Mouse (Mus musculus): ENCODE measurements around the gene Mgme1.

Gene Mgme1

DNA sequence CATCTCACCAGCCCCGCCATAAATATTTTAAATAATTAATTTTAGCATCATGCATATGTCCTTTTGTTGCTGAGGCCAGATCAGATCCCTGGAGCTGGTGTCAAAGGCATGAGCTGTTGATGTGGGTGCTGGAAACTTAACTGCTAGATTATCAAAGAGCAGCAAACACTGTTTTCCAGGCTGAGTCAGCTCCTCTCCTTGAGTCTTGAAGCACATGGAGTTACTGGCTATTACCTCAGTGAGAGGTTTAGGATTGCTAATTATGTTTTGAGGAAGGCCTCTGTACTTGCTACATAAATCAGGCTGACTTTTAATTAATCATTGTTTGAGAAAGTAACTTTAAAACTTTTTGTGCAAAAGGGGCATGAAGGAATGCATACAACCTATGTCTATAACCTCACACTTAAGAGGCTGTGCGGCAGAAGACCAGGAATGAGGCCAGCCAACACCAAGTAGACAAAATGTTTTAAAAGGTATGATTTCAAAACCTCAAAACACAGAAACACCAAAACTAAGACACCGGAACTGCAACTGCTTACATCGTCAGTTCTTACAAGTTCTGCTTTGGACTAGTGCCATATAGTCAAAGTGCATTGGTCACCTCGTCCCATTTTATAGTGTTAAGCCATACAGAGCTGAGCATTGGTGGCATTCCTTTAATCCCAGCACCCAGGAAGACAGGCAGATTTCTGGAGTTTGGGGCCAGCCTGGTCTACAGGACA lies 5.9 kb upstream of the Mgme1 start:
- DNase-seq: no peak

- no peak for DNase-seq
These were observed 5.4 kb upstream of the Mgme1 start for GRCm38 (mm10) chr2:144265120-144265488.

- no peak for DNase-seq
These were observed 4.4 kb upstream of the Mgme1 start for GRCm38 (mm10) chr2:144265916-144266683.

DNA sequence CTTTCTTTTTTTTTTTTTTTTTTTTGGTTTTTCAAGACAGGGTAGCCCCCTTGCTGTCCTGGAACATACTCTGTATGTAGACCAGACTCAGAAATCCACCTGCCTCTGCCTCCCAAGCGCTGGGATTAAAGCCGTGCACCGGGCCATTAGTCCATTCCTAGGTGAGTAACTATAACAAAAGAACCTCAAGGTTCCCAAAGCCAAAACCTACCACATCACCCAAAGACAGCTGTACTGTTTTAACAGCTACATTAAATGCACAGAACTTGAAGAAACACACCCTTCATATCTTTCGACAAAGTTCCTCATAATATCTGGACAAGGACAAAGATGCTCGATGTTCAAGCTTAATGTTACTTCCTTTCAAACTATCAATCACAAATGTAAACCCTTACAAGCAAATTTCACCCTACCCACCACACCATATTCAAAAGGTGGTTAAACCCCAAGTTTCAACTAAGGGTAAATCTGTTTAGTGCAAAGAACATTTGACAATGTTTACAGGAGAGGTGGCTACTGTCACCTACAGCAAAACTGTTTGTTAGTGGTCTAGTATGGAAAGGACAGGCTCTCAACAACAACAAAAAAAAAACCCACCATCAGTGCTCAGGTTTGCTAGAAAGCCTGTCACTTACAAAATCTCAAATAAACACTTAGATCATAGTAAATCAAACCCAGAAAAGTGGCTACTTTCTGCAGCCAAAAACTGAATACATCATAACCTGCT lies 3.3 kb upstream of the Mgme1 start:
- DNase-seq: no peak

GRCm38 (mm10) chr2:144267731-144268015 lies 2.8 kb upstream of the Mgme1 start:
- no peak for DNase-seq

DNA sequence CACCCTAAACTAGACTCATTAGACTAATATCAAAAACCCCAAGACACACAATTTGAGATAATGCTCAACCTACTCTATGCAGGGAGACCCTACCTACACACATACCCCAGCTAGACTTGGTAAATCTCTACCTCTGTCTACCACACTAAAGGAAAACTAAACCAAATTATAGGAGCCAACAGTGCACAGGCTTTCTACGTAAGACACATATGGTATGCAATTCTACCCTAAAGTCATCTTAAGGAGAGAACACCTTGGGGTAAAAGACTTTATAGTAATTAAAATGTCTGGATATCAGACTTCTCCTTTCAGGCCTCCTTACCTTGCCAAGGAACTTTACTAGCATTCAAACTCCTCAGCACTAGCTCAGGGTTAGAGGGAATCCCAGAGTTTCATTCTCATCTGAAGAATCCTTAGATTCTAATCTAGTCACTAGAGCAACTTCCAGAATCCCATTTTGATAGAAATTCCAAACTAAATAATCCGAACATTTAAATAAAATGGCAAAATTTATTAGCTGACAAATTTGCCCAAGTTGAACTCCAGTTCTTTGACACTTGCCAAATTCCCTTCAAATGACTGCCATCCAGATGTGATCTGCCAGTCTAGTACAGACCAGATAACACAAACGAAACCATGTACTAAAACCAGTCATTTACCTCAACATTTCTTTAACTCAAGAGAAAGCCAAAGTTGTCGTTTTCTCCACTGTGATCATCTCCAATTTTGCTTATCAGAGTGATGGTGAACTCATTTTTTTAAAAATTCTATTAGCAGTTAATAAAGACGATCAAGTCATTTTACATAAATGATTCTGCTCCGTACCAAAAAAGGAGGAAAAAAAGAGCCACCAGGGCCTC lies 1.8 kb upstream of the Mgme1 start:
- no peak for DNase-seq

DNA sequence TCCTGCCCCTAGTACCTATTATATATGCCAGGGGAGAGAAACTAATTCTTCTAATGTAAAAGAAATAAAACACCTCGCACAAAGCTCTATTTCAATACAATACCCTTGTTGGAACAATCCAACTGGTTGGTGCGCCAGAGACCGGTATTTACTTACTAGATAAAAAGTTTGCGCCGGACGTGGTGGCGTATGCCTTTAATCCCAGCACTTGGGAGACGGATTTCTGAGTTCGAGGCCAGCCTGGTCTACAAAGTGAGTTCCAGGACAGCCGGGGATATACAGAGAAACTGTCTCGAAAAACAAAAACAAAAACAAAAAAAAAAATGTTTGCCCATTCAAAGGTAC lies 1.2 kb upstream of the Mgme1 start:
- peak; percentile 14 for DNase-seq

DNA sequence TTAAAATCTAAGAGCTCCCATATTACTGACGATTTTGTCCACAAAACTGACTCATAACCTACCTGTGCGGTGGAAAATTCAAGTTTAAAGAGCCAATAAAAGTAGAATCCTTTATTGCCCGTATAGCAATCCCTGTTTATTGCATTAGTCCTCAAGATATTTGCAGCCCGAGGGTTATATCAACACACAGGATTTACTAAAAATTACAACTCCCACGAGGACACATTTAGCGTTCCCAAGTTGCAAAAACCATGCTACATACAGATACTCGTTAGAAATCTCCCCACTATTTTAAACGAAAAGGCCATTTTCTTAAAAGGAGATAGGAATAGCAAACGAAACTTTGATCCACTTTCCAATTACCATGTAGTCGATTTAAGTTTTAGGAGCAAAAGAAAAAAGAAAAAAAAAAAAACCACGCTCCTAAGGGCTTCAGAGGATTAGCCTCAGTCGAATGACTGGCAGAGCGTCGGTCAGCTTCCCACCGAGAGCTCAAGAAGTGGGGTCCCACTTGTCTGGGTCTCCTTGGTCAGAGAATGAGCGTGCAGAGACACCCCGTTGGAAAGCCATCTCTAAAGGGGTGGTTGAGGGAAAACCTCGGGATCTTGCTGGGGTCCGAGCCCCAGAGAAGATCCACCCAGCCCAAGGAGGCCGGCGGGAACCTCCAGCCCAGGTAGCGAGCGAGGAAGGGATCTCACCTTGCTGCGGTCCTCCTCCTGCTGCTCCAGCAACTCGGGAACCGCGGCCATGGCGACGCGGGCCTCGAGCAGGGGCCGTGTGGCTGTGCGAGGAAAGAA lies 586 bp upstream of the Mgme1 start:
- DNase-seq: no peak

- no peak for DNase-seq
These were observed 1.6 kb downstream of the Mgme1 start for GRCm38 (mm10) chr2:144272088-144272487.

GRCm38 (mm10) chr2:144274741-144275140 lies 4.3 kb downstream of the Mgme1 start:
- DNase-seq: no peak

GRCm38 (mm10) chr2:144276885-144277284 lies 6.4 kb downstream of the Mgme1 start:
- DNase-seq: no peak

GRCm38 (mm10) chr2:144279742-144280141 lies 9.3 kb downstream of the Mgme1 start:
- no peak for DNase-seq

GRCm38 (mm10) chr2:144280568-144280967 lies 10.1 kb downstream of the Mgme1 start:
- DNase-seq: no peak

GRCm38 (mm10) chr2:144281417-144281816 lies 11.0 kb downstream of the Mgme1 start:
- no peak for DNase-seq

DNA sequence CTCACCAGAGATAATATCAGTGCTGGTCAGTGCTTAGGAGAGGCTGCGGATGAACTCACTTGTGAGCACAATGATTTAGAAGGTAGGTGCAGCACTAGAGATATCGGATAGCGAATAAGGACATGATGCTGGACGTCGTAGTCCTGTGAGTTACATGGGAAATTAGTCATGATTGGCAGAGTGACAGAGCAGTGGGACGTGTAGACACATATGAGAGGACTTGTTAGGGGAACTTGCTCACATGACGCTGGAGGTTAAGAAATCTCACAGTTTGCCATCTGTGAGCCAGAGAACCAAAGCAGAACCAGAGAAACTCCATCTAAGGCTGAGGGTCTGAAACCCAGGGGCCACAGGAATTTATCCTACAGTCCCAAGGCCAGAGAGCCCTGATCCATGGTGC lies 19.9 kb downstream of the Mgme1 start:
- DNase-seq: no peak

DNA sequence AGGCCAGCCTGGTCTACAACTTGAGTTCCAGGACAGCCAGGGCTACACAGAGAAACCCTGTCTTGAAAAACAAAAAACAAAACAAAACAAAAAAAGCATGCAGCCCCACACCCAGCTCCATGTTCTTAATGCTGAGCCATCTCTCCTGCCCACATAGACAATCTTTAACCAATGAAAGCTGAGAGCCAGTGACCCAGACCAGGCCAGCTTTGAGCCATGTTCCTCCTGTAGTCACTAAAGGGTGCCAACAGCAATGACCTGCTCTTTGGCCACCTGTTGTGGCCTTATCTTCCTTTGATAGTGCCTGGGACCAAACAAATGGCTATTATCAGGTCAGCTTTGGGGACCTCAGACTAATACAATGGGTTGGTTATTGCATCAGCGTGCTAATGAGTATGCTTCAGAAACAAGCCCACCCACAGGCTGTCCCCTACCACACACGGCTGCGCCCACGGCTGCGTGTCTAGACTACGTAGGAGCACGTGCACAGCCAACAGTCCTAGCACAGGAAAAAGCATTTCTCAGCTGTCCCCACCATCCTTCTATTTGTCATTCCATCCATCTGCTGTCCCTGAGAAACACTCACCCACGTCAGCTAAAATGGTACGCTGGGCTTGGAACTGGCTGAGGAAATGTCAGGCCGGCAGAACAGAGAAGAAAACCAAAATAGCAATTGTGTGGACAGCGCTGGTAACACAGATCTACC lies 21.3 kb downstream of the Mgme1 start:
- DNase-seq: no peak

GRCm38 (mm10) chr2:144295145-144295735 lies 24.8 kb downstream of the Mgme1 start:
- peak; percentile 12 for DNase-seq

DNA sequence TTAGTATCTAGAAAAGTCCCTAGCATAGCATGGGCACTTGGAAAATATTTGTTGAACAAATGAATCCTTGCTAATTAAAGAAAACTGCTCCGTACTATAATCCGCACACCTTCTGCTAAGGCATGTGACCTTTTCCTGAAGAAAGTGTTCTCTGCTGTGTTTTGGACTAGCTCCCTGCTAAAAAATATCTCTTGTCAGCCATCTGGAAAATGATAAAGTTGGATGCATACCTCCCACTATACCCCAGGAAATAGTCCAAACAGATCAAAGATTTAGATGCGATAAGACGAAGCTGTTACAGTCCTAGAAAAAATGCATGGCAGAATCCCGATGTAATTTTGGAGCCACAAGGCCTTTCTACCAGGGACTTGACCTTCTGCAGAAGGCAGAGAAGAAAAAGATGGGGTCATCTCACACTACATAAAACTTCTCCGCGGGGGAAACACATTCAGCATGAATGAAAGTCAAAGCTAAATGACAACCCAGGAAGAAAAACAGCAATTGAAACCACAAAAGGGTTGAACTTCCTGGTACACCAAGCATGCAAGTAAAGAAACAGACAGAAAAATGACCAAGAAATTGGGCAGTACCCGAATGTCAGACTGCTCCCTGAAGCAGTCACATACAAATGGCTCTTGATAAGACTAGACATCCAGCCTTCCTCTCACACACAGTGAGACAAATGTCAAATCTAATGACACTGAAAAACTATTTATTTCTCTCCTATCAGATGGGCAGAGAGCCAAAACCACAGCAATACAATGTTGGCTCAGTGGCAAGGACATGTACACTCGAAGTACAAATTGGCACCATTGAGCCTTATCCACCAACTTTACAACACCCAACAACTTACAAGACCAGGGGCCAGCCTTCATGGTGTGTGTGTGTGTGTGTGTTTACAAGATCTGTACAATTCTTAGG lies 29.5 kb downstream of the Mgme1 start:
- DNase-seq: peak; percentile 55

- DNase-seq: no peak
These were observed 30.6 kb downstream of the Mgme1 start for GRCm38 (mm10) chr2:144301101-144301500.

DNA sequence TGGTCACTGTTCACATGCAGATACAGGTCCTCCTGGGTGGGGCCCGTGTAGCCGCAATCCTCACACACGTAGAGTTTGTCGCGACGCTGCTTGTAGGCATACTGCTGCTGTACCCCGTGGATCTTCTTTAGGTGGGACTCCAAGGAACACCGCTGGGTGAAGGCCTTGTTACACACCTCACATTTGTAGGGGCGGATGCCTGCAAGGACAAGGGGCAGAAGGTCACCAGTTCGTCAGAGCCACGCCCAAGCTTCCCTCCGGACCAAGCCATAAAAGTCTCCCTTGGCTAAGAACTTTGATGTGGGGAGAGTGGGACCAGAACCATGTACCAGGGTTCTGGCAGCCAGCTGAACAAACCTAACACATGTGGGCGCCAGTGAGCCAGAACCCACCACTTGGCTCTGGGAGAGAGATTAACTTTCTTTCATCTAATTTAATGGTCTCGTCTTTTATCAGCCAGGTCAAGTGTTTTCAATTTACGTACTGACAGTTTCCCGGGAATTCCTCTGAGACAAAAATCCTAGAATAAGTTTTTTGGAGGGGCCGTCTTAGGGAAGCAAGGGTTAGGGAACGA lies 35.3 kb downstream of the Mgme1 start:
- no peak for DNase-seq

Data from lung, postnatal 10 days (tissue).